Mouse (Mus musculus) kidney, adult 9 months (tissue): ENCODE data around the gene Fam71a.

Source experiments
- DNase-seq: peaks from one replicate; pipeline ENCODE4 v3.0.0; 2022

Fam71a gene

DNA sequence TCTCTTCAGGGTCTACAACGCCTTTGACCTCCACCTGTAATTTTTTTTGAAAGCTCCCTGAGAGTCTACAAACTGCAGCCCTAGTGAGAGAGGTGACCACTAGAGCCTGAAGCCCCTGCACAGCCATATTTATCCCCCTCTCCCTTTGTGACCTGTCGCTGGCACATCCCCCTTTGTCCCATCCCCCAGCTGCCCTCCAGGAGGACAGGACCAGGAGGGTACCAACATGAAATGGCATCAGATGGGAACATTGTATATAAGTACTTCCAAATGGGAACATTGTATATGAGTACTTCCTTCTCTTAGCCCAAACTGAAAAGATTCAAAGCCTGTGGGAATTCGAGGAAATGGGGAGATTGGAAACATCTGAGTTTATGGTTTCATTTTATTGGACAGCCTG is at the start of gene Fam71a:
Gene Fam71a, minus strand, starts transcription at position 101 of the 400 bp plus-strand sequence.
- no peak for DNase-seq

DNA sequence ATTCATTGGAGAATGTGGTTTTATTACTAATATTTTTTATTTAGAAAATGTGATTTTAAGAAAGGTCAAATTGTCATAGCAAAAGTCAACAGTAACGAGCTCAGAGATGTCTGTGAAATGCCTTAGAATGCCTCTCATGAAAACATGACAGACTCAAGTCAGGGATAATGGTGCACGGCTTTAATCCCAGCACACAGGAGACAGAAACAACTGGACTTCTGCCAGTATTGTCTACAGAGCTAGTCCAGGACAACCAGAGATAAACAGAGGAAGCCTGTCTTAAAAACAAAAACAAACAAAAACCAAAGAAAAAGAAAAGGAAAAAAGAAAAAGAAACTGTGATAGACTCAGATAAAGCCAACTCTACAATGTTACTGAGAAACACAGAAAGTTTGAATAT is 46.5 kb upstream of the Fam71a start:
- no peak for DNase-seq

DNA sequence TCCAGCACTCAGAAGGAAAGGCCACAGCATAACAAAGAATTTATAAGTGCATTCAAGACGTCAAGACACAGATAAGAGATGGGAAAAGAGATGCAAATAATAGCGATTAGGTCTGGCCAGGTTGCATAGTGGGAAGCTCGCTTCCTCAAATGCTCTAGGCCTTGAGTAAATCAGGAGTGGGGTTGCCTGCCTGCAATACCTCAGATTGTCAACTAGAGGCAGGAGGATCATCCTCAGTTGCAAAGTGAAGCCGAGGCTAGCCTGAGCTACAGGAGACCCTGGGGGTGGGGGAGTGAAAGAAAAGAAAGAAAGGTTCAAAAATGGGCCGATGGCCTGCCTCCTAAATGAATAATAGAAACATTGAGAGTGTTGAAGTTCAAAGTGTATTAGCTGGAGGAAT is 41.2 kb upstream of the Fam71a start:
- DNase-seq = no peak

DNA sequence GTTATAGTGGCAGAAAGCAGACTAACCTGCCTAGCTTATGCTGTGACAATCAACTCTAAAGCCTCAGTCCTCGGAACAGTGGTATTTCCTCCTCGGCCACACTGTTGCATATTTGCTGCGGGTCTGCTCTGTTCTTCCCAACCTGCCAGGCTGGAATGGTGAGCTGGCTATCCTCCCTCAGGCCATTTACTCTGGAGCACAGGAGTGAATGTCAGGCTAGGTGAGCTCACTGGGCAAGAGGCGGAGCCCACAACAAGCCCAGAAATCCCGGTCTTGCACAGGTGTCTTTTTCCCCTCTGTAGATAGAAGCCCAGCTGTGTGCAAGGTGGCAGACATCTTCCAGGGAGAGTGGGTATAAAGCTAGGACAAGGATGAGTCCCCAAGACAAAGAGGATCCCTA is 40.3 kb upstream of the Fam71a start:
- no peak for DNase-seq

DNA sequence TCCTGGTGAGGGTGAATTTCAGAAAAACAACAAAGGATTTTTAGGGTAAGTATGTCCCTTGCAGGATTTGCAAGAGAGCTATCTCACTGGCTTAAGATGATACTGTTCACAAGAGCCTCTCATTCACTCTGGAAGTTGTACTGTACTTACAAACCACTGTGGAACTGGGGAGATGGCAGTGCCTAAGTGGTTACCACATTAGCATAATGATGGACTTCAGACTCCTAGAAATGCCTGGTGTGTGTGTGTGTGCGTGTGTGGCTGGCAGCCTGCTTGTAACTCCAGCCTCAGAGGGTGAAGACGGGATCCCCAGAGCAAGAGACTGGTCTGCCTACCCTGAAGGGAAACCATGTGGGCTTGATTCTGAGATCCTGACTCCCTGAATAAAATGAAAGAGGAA is 38.9 kb upstream of the Fam71a start:
- DNase-seq = peak; percentile 60

DNA sequence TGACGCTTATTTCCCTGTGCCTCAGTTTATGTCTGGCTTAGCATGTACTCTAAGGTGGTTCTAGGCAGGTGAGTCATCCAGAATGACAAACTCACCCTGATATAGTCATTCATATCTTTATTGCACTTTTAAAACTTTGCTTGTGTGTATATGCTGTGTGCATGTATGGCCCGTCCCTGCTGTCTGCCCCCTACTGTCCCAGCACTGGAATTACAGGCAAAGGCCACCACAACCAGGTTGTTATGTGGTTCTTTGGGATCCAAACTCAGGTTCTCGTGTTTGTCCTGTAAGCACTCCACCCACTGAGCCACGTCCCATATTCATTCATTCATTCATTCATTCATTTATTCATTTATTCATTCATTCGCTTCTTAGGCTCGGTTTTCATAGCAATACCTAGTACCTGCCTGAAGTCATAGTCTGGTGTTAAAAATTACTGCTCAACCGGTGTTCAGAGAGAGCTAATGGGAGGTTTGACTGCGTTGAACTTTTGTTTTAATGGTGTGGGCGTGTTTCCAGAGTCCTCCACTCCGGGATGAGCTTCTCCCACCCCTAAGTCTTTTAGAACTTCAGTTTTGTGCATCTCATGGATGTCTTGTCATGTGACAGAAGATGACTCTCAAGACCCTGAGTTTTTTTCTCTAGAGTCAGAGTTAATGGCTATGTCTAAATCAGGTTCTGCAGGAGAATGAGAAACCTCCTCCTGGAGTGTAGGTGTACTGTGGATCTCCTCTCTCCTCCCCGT is 37.8 kb upstream of the Fam71a start:
- no peak for DNase-seq

DNA sequence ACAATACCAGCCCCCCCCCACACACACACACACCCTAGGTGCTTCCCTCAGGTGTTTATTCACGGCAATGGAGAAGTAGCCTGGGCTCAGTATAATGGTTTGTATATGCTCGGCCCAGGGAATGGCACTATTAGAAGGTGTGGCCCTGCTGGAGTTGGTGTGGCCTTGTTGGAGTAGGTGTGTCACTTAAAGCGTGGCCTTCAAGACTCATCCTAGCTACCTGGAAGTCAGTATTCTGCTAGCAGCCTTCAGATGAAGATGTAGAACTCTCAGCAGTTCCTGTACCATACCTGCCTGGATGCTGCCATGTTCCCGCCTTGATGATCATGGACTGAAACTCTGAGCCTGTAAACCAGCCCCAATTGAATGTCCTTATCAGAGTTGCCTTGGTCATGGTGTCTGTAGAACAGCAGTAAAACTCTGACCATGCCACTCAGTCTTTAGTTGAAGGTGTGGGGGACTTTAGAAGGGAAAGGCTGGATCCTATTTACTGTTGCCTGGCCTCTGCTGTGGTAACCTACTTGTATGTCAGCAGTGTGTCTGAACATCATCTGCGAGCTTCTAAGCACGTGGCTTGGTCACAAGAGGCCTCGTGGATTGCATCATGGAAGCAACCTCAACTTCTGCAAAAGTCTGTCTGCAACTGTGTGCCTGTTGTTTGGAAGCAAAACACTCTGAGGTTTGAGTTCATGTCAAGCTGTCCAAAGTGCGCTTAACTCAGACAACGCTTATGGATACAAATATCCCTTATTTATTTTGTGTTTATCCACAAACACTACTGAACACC is 36.4 kb upstream of the Fam71a start:
- DNase-seq = no peak

DNA sequence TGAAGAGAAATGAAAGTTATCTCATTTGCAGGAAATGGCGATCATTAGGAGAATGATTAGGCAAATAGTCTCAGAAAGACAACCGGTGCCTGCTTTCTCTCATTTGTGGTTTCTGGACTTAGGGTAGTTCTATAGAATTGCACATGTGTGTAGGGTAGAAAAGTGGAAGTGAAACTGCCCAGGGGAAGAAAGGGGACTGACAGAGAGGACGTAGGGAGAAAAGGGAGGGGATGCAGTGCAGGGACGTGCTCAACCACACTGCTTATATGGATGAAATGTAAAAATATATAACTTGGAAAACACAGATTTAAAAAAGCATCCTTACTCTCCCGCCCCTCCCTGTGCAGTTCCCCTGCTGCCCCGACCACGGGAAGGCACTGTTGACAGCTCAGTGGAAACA is 33.3 kb upstream of the Fam71a start:
- DNase-seq = no peak

DNA sequence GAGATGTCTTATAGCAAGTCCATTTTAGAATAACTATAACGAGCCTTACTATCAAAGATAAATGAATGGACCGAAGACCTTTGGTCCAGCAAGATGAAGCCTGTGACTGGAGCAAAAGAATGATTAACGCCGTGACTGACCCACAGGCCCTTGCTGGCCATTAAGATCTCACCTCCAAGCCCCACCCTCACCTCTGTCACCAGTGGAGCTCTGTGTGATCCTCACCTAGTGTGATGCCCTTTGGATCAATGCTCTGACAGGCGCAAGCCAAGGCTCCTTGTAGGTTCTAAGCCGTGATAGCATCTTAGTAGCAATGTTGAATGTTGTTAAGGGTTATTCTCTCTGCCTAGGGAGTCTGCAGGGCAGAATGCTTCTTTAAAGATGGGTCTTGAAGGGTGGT is 31.4 kb upstream of the Fam71a start:
- DNase-seq = peak; percentile 80

DNA sequence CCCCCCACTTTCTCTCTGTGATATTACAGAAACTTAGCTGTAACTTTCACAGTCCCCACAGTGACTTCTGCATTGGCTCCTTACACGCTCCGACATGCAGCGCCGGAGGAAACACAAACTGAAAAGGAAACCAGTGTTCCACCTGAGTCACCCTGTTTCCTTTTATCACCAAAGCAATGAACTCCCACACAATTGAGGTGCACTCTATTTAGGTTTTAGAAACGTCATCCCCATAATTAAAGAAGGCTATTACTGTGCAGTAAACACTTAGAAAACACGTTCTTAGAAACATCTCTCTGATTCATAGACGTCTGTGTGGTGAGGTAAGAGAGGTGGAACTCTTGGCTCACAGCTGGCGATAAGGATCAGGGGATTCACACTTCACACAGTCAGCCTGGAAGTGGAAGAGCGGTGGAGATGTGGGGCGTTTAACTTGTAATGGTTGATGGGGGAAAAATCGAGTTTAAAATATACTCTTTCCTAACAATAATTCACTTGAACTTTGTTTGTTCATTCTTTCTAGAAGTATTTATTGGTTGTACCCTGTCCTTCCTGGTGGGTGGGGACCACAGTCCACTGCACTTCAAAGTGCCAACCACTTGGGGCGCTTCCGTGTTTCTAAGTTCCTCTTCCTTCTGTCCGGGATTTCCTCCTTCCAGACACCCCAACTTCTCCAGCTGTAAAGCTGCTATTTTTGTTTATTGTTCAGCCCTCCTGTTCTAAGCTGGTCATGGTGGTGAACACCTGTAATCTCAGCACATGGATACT is 29.2 kb upstream of the Fam71a start:
- peak; percentile 72 for DNase-seq

DNA sequence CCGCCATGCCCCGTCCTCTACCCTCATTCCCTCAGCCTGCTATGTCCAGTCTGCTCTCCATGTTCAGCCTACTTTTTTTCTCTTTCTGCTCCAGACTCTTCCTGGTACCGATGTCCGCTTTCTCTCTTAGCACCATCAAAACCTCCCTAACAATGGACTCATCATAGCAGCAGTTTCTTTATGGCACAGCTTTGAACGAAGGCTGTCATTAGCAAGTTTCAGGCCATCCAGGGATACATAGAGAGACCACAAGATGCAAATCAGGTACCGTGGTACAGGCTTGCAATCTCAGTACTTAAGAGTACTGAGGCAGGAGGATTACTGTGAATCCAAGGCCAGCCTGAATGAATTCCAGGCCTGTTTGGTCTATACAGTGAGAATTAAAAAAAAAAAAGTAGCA is 28.1 kb upstream of the Fam71a start:
- no peak for DNase-seq

DNA sequence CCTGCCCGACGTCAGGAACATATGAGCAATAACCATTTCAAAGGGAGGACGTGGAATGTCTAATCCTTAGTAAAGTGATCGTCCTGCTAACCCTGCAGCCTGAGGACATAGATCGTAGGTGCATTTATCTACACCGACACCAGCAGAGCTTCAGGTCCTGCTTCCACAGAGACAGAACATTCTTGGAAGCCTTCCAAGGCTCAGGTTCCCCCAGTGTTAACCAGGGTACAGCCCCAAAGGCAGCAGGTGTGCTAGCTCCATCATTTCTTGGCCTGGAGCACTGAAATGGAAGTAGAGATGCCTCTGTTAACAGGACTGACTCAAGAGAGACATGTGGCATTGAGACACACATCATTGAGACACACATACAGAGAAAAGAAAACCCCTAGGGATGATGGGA is 27.6 kb upstream of the Fam71a start:
- DNase-seq = no peak

DNA sequence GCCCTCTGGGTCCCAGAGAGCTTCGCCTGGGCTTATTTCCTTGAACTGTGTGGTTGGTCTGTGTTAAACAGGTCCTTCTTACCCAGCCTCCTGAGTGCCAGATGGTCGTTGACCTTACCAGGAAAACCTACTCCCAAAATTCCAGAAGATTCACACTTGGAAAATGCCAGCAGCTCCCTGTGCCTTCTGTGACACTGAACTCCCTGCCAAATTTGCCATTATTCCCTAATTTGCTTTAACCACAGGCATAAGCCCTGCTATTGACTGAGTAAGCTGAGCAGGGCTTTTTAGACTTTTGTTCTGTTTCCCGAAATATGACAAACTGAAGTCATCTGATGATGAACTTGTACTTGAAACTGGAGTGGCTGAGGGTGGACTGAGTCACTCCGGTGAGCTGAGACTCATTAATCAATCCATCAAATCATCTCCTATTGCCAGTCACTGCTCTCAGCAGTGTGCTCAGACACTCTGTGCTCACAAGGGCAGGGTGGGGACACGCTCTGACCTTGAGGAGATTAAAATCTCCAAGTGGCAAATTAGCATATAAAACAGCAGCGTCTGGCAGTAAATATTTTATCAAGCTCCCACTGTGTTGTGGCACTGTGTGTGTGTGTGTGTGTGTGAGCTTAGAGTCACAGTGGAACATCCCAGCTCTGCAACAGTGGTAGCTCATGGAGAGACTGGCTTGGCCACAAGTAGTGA is 25.2 kb upstream of the Fam71a start:
- DNase-seq = no peak

DNA sequence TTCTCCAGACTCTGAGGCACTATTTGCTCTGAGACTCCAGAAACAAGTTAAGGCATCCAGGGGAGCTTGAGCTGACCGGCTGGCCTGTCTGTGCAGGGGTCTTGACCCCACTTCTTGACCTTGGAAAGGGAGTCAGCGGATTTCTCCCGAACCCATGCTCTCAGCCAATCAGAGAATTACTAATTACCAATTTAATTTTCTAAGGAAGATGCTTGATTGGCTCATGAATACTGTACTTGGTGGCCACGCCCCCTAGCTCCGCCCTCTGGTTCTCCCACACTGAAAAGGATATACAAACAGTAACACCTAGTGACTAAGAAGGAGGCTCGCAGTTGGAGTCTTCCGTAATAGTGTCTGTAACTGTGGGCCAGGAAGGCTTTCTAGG is 21.8 kb upstream of the Fam71a start:
- DNase-seq = peak; percentile 42

DNA sequence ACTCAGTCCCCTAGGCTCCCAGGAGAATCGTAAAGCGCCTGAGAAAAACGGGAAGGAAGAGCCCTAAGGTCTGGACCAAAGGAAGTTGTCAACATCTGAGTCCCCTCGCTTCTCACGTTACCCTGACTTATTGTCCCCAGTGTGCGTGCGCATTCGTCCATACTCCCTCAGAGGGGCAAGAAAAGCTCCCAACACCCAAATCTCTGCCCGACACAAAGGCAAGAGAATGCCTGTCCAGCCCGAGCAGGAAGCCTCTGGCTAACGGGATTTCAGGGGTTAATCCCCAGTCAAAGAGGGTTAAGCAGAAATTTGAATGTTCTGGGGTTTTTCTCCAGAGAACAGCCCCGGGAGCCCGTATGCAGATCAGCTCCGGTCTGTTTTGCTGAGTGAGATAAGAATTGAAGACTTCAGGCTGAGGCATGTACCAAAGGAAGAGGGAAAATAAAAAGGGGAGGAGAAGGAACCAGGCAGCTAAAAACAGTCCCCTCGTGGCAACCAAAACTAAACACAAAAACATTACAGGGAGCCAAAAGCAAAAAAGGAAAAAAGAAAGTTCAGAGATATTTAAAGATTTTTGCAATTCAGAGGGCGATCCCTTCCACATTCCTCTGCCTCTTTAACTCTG is 21.3 kb upstream of the Fam71a start:
- DNase-seq = peak; percentile 28

DNA sequence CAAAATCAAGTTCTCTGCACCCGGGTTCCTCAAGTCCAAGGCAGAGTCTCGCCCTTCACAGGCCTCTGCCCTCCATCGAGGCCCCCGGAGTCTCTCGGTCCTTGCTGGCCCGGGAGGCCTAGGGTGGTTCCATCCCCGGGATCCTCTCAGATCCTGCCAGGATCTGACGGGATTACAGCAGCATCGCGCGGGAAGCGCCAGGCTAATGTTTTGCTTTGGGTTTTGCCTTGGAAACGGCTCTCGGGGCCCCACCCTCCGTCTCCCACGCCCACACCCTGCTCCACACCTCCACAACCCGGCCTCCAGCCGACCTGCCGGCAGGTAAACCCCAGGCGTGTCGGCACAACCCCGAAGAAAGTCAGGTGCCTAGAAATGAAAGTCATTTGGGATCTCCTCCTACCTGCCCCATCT is 20.2 kb upstream of the Fam71a start:
- peak; percentile 28 for DNase-seq

DNA sequence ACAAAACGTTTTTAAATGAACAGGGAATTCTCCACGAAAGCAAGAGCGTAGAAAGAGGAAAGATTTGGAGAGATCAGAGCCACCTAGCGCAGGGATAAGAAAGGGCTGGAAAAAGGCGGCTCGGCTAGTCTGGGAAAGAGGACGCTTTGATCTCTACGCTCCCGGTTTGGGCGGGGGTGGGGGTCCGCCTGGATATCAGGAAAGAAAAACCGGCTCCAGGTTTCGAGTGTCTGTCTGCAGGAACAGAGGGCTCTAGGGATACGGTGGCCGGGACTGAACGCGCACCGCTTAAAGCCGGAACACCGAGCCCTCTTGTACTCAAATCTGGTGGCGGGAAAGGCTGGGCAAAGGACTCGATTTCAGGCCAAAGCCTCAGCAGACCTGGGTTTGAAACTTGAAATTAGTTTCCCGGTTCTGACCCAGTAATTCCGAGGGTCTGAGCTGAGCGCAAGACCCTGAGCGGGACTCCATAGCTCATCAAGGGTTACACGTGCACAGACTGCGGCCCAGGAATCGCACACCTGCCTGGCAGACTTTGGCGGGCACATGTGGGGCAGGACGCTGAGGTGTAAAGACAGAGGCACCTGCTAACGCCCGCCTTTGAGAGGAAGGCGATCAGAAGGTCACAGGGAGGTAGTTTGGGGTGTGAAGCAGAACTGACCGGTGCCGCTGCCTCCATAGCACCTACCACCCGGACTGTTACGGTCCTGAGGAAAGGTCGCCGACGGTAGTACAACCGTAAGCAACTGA is 19.6 kb upstream of the Fam71a start:
- DNase-seq = peak; percentile 31

DNA sequence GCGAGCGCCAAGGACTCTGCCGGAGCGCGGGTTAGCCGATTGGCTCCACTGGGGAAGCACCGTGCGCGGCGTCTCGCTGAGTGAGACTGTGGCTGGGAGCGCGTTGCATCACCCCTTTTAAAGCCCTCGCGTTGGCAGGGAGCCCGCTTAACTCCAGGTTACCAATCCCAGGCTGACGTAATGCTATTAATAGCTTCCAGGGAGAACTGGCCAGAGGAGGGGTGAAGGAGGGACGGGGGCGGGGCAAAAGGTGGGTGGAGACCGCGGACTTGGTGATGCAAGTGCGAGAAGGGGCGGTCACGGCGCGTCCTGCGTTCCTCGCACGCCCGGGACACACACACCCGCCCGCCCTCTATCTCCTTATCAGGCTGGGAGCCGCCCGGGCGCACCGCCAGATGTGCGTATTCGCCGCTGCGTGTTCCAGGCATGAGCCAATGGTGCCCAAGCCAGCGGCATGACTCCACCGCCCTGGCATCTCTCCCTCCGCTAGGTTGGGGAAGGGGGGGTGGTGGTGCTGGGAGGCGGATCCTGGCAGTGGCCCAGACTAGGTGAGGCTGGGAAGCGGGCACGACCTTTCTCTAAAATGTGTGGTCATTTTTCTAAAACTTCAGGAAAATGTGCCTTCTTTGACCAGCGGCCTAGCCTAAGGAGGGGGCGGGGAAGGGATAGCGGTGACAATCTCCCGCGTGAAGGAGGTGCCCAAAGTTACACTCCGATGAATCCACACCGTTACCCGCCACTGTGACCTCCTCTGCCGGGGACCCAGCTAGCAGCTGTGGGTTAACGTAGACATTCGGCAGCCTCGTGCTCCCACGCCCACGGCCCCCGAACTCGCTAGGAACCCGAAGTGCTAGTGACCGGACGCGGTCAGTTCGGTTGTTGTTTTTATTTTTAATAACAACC is 18.8 kb upstream of the Fam71a start:
- peak; percentile 99 for DNase-seq

DNA sequence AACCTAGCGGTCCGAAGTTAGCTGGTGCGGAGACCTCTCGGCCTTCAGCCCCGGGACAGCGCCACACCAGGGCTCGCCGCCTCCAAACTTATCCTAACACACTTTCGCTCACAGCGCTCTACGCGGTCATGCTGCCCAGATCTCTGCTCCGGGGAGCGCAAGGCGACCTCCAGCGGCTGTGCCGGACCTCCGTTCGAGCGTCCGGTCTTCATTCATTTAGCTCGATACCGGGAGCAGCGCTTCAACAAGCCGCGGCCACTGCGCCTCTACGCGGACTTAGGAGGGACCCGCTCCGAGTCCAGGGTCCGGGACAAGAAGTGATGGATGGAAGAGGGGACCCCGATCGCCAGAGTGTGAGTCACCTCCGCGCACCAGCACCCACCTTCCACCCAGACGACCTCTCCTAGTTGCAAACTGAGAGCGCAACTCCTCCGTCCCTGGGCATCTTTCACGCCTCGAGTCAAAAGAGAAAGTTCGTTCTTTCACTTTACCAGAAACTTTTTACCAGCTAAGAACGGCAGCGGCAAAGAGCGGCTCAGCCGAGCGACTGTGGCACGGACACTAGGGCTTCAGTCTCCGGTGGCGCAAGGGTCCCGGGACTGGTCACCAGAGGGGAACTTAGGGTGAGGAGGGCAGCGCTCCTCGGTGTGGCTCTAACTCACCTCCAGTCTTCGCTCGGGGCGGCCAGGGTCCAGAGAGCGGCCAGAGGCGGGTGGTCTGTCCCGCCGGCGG is 18.0 kb upstream of the Fam71a start:
- DNase-seq = peak; percentile 67
